Mouse (Mus musculus) CH12.LX (cell line): ENCODE measurements at regions not wholly inside any gene's neighbourhood (a gene's known extent, or its start where the extent isn't known, plus 50 kb on each side); places are given as distances from the start of the nearest gene placed in this dataset.

Experiments
- DNase-seq: peaks from one replicate; pipeline ENCODE4 v3.0.0-alpha.2; 2013; ENCODE audit errors: extremely low read depth
- H3K27ac ChIP-seq: 2 replicates; pipeline ENCODE4 v1.5.1; 2012; ENCODE audit warnings: low read depth, mild to moderate bottlenecking, control low read depth, moderate library complexity; ENCODE audit not compliant: insufficient read depth
- H3K27me3 ChIP-seq: replicated peaks from 2 replicates; pipeline ENCODE3; 2012; ENCODE audit warnings: inconsistent platforms
- H3K36me3 ChIP-seq, 2 experiments: replicated peaks in 1 of 2; 2 replicates each; pipeline versions ENCODE3 to v1.6.1; 2012; ENCODE audit warnings: inconsistent platforms in 1 of 2, low read length in 1 of 2, mild to moderate bottlenecking in 1 of 2, mixed read lengths in 1 of 2, moderate library complexity in 1 of 2; ENCODE audit not compliant: control insufficient read depth in 1 of 2, insufficient read depth in 1 of 2
- H3K4me1 ChIP-seq, 2 experiments: 2 replicates each; pipeline ENCODE4 v1.6.1; 2012; ENCODE audit warnings: inconsistent platforms in 1 of 2, moderate library complexity in 1 of 2; ENCODE audit not compliant: insufficient read depth in 2 of 2, control insufficient read depth in 1 of 2
- H3K4me2 ChIP-seq: 2 replicates; pipeline ENCODE4 v1.6.1; 2012; ENCODE audit warnings: low read depth, mild to moderate bottlenecking, control low read depth; ENCODE audit not compliant: poor library complexity, insufficient read depth, severe bottlenecking
- H3K4me3 ChIP-seq, 3 experiments: fragments of 150-350 bp in 1 of 3; sonication (generic) in 1 of 3; replicated peaks in 1 of 3; 2 replicates each; pipeline versions ENCODE3 to v1.5.1; 2011 to 2012; ENCODE audit warnings: low read depth in 2 of 3, low read length in 2 of 3, mild to moderate bottlenecking in 2 of 3, moderate library complexity in 2 of 3, control low read depth in 1 of 3, improper control_type of control experiment in 1 of 3, inconsistent platforms in 1 of 3, mixed read lengths in 1 of 3; ENCODE audit not compliant: poor library complexity in 1 of 3
- H3K79me2 ChIP-seq: replicated peaks from 2 replicates; pipeline ENCODE4 v1.6.1; 2012; ENCODE audit warnings: mild to moderate bottlenecking, moderate library complexity; ENCODE audit not compliant: control insufficient read depth, poor library complexity, insufficient read depth, severe bottlenecking; ENCODE audit errors: extremely low read depth
- H3K9ac ChIP-seq: 2 replicates; pipeline ENCODE4 v1.6.1; 2012; ENCODE audit warnings: low read depth, mild to moderate bottlenecking, control low read depth, moderate library complexity; ENCODE audit not compliant: insufficient read depth
- H3K9me3 ChIP-seq: replicated peaks from 2 replicates; pipeline ENCODE3; 2012; ENCODE audit warnings: low read length, inconsistent platforms, mixed read lengths
- BHLHE40 ChIP-seq: IDR thresholded peaks from 2 replicates; pipeline ENCODE4 v1.6.1; 2011; ENCODE audit warnings: mild to moderate bottlenecking, low read depth, low read length, improper control_type of control experiment
- CTCF ChIP-seq, 2 experiments: IDR thresholded peaks in 1 of 2; conservative IDR thresholded peaks in 1 of 2; 2 replicates each; pipeline ENCODE4 v1.5.1; 2011 to 2012; ENCODE audit warnings: low read depth in 2 of 2, low read length in 2 of 2, improper control_type of control experiment in 1 of 2, inconsistent platforms in 1 of 2, mild to moderate bottlenecking in 1 of 2, moderate library complexity in 1 of 2
- ETS1 ChIP-seq: conservative IDR thresholded peaks from 2 replicates; pipeline ENCODE4 v1.6.1; 2012; ENCODE audit warnings: low read depth, mild to moderate bottlenecking, inconsistent platforms, low read length, improper control_type of control experiment, moderate library complexity
- GABPA ChIP-seq: IDR thresholded peaks from 2 replicates; pipeline ENCODE4 v1.6.1; 2012; ENCODE audit warnings: low read depth, low read length, improper control_type of control experiment, inconsistent platforms; ENCODE audit not compliant: insufficient replicate concordance
- JUN ChIP-seq: IDR thresholded peaks from 2 replicates; pipeline ENCODE4 v1.6.1; 2011; ENCODE audit warnings: low read depth, mild to moderate bottlenecking, low read length, improper control_type of control experiment, moderate library complexity; ENCODE audit not compliant: insufficient read depth
- JUND ChIP-seq: conservative IDR thresholded peaks from 2 replicates; pipeline ENCODE4 v1.6.1; 2011; ENCODE audit warnings: low read depth, low read length, improper control_type of control experiment
- MAFK ChIP-seq: IDR thresholded peaks from 2 replicates; pipeline ENCODE4 v1.6.1; 2011; ENCODE audit warnings: low read length, improper control_type of control experiment; ENCODE audit not compliant: insufficient replicate concordance
- MYC ChIP-seq: IDR thresholded peaks from 2 replicates; pipeline ENCODE4 v1.6.1; 2011; ENCODE audit warnings: low read depth, mild to moderate bottlenecking, improper control_type of control experiment, low read length
- NRF1 ChIP-seq: IDR thresholded peaks from 2 replicates; pipeline ENCODE4 v1.6.1; 2014; ENCODE audit warnings: low read depth, mild to moderate bottlenecking, inconsistent platforms, low read length, improper control_type of control experiment, moderate library complexity
- POLR2AphosphoS2 ChIP-seq: IDR thresholded peaks from 2 replicates; pipeline ENCODE4 v1.6.1; 2011; ENCODE audit warnings: low read depth, low read length, improper control_type of control experiment
- RCOR1 ChIP-seq: conservative IDR thresholded peaks from 2 replicates; pipeline ENCODE4 v1.6.1; 2012; ENCODE audit warnings: low read depth, mild to moderate bottlenecking, inconsistent platforms, low read length, improper control_type of control experiment
- SMC3 ChIP-seq: IDR thresholded peaks from 2 replicates; pipeline ENCODE4 v1.6.1; 2011; ENCODE audit warnings: low read depth, low read length, improper control_type of control experiment
- TCF12 ChIP-seq: IDR thresholded peaks from 2 replicates; pipeline ENCODE4 v1.6.1; 2014; ENCODE audit warnings: low read depth, mild to moderate bottlenecking, inconsistent platforms, low read length, improper control_type of control experiment
- USF2 ChIP-seq: conservative IDR thresholded peaks from 2 replicates; pipeline ENCODE4 v1.6.1; 2011; ENCODE audit warnings: low read depth, low read length, improper control_type of control experiment
- dilution Hi-C: fragments of 300-500 bp; cut with MboI; formaldehyde crosslinking; loops from 2 replicates; pipeline ENCODE4 v1.14.3; 2020; ENCODE audit warnings: low sequenced_read_pairs; ENCODE audit not compliant: extremely low pct_unique_long_range_greater_than_20kb, extremely low pct_ligation_motif_present
- in situ Hi-C: fragments of 300-500 bp; cut with MboI; formaldehyde crosslinking; loops from 3 replicates; pipeline ENCODE4 v1.14.3; 2019; ENCODE audit warnings: low sequenced_read_pairs, low pct_ligation_motif_present, low pct_unique_long_range_greater_than_20kb, mixed read lengths

GRCm38 (mm10) chr6:100978113-100978512 is 144.7 kb downstream of the Ppp4r2 start:
- TF ChIP-seq MAFK, result no peak
- TF ChIP-seq POLR2AphosphoS2, result no peak
- peaks cover 24% of the 10 kb centered on the region for H3K27me3 ChIP-seq
- no peak overlapping the region for H3K27ac ChIP-seq
- in situ Hi-C loops (no loop called here), dilution Hi-C loops (no loop called here)
- no peak overlapping the region for H3K4me3 ChIP-seq
- no peaks in the 10 kb centered on the region for H3K4me1 ChIP-seq
- no peaks in the 10 kb centered on the region for H3K79me2 ChIP-seq
- DNase-seq, result no peak
- no peak overlapping the region for H3K9ac ChIP-seq
- no peaks in the 10 kb centered on the region for H3K36me3 ChIP-seq
- H3K9me3 ChIP-seq, result no peaks in the 10 kb centered on the region
- no peak overlapping the region for H3K4me2 ChIP-seq

- TF ChIP-seq JUN, result no peak
- no peak for TF ChIP-seq MYC
- TF ChIP-seq TCF12, result no peak
- no peak for TF ChIP-seq RCOR1
- TF ChIP-seq SMC3, result no peak
- no peak for TF ChIP-seq CTCF (conservative IDR thresholded peaks at IDR 0.05 in 1 of 2, IDR thresholded peaks at IDR 0.05 in 1 of 2; ENCODE audit: low read depth in 2 of 2, low read length in 2 of 2)
- TF ChIP-seq GABPA, result no peak
- no peak for TF ChIP-seq ETS1
- TF ChIP-seq NRF1, result no peak
- TF ChIP-seq USF2, result no peak
- TF ChIP-seq BHLHE40, result no peak
- no peak for TF ChIP-seq JUND
- Histone ChIP-seq H3K4me3 (no peak overlapping the region), H3K9ac (no peak overlapping the region), H3K36me3 (no peaks in the 10 kb centered on the region), H3K9me3 (no peaks in the 10 kb centered on the region), H3K79me2 (no peaks in the 10 kb centered on the region), H3K27ac (no peak overlapping the region), H3K27me3 (peaks cover 26% of the 10 kb centered on the region), H3K4me2 (no peak overlapping the region), H3K4me1 (no peaks in the 10 kb centered on the region)
- dilution Hi-C loops (no loop called here), in situ Hi-C loops (no loop called here)
- no peak for DNase-seq
Observed at GRCm38 (mm10) chr6:100978727-100979460, 145.5 kb downstream of the Ppp4r2 start.
